Mouse (Mus musculus) embryonic facial prominence, embryonic 15.5 days (tissue): ENCODE measurements at regions not wholly inside any gene's neighbourhood (a gene's known extent, or its start where the extent isn't known, plus 50 kb on each side); places are given as distances from the start of the nearest gene placed in this dataset.

Experiments used
- ATAC-seq: fragments of 200-750 bp; cut with Nextera tagmentation; 2 replicates; pipeline ENCODE4 v1.8.0; 2017; ENCODE audit warnings: low read depth, moderate TSS enrichment; ENCODE audit not compliant: insufficient number of reproducible peaks, low FRiP score, low TSS enrichment
- H3K27ac ChIP-seq: fragments of 300-500 bp; sonication (generic); replicated peaks from 2 replicates; pipeline ENCODE4 v1.5.1; 2015; ENCODE audit warnings: mild to moderate bottlenecking, inconsistent platforms
- H3K27me3 ChIP-seq: fragments of 300-500 bp; sonication (generic); 2 replicates; pipeline ENCODE4 v1.6.1; 2015; ENCODE audit warnings: inconsistent platforms
- H3K36me3 ChIP-seq: fragments of 300-500 bp; sonication (generic); 2 replicates; pipeline ENCODE4 v1.6.1; 2015; ENCODE audit warnings: mild to moderate bottlenecking, inconsistent platforms
- H3K4me1 ChIP-seq: fragments of 300-500 bp; sonication (generic); 2 replicates; pipeline ENCODE4 v1.6.1; 2015; ENCODE audit warnings: inconsistent platforms
- H3K4me2 ChIP-seq: fragments of 300-500 bp; sonication (generic); replicated peaks from 2 replicates; pipeline ENCODE4 v1.6.1; 2015; ENCODE audit warnings: mild to moderate bottlenecking, inconsistent platforms
- H3K4me3 ChIP-seq: fragments of 300-500 bp; sonication (generic); replicated peaks from 2 replicates; pipeline ENCODE4 v1.5.1; 2015; ENCODE audit warnings: mild to moderate bottlenecking, inconsistent platforms
- H3K9ac ChIP-seq: fragments of 300-500 bp; sonication (generic); 2 replicates; pipeline ENCODE4 v1.6.1; 2015; ENCODE audit warnings: inconsistent platforms
- H3K9me3 ChIP-seq: fragments of 300-500 bp; sonication (generic); replicated peaks from 2 replicates; pipeline ENCODE4 v1.6.1; 2016; ENCODE audit warnings: inconsistent platforms
- WGBS: fragments of 180-500 bp; shearing (Covaris S2); methylation state at CpG from one replicate; pipeline ENCODE4 v1.1.7; 2015; 5-methylcytosine and 5-hydroxymethylcytosine counted together

DNA sequence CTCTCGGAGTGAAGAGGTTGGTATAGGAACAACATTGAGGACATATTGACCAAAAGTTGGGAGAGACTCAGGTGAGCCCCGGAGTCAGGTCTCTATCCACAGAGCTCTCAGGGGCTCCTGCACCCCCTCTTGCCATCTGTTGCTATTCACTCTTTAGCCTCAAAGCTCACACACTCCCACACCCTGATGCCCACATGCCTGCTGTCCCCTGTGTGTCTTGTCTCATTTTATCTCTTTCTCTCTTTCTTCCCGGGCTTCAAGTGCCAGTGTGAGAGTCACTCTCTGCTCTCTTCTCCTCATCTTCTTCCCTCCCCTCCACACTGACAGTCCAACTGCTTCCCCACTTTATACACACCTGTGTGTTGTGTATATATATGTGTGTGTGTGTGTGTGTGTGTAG lies 141.0 kb upstream of the Mdm1 start:
- Histone ChIP-seq H3K9ac (no peak overlapping the region), H3K4me3 (no peak overlapping the region), H3K36me3 (no peaks in the 10 kb centered on the region), H3K9me3 (no peaks in the 10 kb centered on the region), H3K27me3 (no peaks in the 10 kb centered on the region), H3K4me1 (peaks cover 12% of the 10 kb centered on the region; the same call in 1 of the 2 replicates), H3K27ac (no peak overlapping the region), H3K4me2 (no peak overlapping the region)
- ATAC-seq = no peak
- 74% methylated on average over 3 of the region's 3 CpGs for WGBS

DNA sequence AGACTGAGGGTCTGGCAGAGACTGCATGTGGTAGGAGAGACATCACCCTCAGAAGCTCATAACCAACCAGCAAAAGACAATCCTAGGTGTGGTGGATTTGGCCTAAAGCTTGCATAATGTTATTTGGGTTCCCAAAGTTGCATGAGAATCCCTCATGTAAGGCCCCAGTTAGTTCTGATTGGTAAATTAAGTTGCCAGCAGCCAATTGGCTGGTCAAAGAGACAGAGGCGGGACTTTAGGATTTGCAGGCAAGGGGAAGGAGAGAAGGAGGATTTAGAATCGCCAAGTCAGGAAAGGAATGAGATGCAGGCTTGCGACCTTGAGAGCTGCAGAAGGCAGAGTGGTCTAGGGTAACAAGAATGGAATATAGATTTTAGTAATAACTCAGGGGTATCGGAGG lies 140.1 kb upstream of the Mdm1 start:
- Histone ChIP-seq H3K36me3 (no peaks in the 10 kb centered on the region), H3K9ac (no peak overlapping the region), H3K27ac (no peak overlapping the region), H3K9me3 (no peaks in the 10 kb centered on the region), H3K4me3 (no peak overlapping the region), H3K4me2 (no peak overlapping the region), H3K4me1 (peaks cover 12% of the 10 kb centered on the region; the same call in 1 of the 2 replicates), H3K27me3 (no peaks in the 10 kb centered on the region)
- whole genome bisulfite sequencing = 35% methylated on average over 4 of the region's 4 CpGs
- no peak for ATAC-seq

DNA sequence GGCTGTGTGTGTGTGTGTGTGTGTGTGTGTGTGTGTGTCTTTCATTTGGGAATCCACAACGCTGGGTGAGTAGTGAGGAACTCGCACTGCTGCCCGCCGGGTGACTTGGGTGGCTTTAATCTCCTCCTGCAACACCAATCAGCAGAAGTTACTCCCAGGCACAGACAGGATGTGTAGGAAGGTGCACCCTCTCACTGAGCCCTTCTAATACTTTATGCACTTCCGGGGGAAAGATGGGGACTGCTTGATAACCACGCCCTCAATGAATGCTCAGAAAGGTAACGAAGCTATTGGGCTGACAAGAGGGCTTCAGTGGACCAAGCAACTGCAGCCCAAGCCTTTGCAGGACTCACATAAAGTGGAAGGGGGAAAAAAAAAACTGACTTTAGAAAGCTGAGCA lies 139.6 kb upstream of the Mdm1 start:
- Histone ChIP-seq H3K27ac (no peak overlapping the region), H3K4me2 (no peak overlapping the region), H3K9ac (no peak overlapping the region), H3K4me3 (no peak overlapping the region), H3K9me3 (no peaks in the 10 kb centered on the region), H3K4me1 (peaks cover 12% of the 10 kb centered on the region; the same call in 1 of the 2 replicates), H3K36me3 (no peaks in the 10 kb centered on the region), H3K27me3 (no peaks in the 10 kb centered on the region)
- no peak for ATAC-seq
- 68% methylated on average over 7 of the region's 7 CpGs for WGBS

DNA sequence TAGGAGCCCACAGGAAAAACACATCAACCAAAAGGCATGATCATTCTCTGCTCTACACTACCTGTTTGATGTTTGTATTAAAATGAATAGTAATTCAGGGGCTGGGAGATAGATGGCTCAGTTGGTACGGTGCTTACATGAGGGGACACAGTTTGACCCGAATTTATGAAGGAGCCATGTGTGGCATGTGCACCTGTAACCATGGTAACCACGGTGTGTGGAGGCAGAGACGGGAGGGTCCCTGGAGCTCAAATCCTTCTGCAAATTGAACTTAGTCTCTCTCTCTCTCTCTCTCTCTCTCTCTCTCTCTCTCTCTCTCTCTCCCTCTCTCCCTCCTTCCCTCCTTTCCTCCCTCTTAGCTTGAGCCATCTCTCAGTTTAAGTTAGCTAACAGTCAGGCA lies 139.1 kb upstream of the Mdm1 start:
- Histone ChIP-seq H3K4me1 (peaks cover 12% of the 10 kb centered on the region; the same call in 1 of the 2 replicates), H3K27me3 (no peaks in the 10 kb centered on the region), H3K36me3 (no peaks in the 10 kb centered on the region), H3K4me3 (no peak overlapping the region), H3K9me3 (no peaks in the 10 kb centered on the region), H3K9ac (no peak overlapping the region), H3K27ac (no peak overlapping the region), H3K4me2 (no peak overlapping the region)
- ATAC-seq = no peak
- 88% methylated on average over 4 of the region's 4 CpGs for WGBS

DNA sequence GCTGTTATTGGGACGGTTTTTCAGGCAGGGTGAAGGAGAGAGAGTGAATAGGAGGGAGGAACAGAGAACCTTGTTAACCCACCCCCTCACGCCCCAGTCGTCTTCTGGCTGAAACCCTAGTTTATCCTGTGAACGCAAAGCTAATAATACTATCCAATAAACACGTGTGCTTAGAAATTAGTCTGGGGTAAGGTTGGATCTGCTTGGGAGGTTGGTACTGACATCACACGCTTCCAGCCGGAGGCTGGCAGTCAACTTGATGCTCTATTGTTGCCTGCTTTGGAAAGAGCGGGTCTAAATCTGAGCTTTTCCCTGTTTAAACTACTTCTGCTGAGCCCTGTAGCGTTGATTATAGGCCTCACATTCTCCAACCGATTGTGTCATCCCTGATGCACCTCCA lies 138.4 kb upstream of the Mdm1 start:
- H3K27ac ChIP-seq = 0 out of 2 replicates have a peak overlapping the region, but pooled peaks have one; percentile 48
- no peak for ATAC-seq
- no peaks in the 10 kb centered on the region for H3K9me3 ChIP-seq
- H3K27me3 ChIP-seq = no peaks in the 10 kb centered on the region
- 65% methylated on average over 10 of the region's 10 CpGs for WGBS
- H3K36me3 ChIP-seq = no peaks in the 10 kb centered on the region
- no peak overlapping the region for H3K4me2 ChIP-seq
- H3K4me1 ChIP-seq = peaks cover 12% of the 10 kb centered on the region; the same call in 1 of the 2 replicates
- no peak overlapping the region for H3K9ac ChIP-seq
- no peak overlapping the region for H3K4me3 ChIP-seq

DNA sequence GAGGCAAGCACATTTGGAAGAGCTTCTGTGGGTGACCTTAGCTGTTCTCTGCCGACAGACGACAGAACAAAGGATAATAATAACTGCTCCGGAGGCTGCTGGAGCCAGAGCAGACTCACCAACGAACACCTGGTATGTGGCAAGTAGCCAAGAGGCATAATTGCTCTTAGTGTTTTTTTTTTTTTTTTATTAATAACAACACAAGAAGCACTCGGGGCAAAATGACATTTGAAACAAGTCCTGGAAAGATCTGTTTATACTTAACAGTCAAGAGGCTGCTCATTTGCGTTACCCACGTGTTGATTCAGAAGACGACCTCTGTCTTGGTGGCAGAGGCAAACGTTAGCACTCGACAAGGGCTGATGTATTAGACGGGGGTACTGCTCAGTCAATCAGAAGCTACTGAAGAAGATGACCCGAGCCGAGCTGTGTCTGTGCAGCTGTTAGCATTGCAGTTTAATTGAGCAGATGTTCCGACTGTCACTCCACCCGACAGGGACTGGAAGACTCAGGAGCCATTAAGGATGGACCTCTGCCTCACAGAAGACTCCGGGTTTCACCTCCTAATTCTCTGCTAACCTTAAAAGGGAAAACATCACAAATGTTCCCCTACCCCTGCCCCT lies 137.8 kb upstream of the Mdm1 start:
- Histone ChIP-seq H3K4me1 (peaks cover 12% of the 10 kb centered on the region; the same call in 1 of the 2 replicates), H3K4me2 (no peak overlapping the region), H3K9me3 (no peaks in the 10 kb centered on the region), H3K27ac (0 out of 2 replicates have a peak overlapping the region, but pooled peaks have one; percentile 48), H3K27me3 (no peaks in the 10 kb centered on the region), H3K9ac (no peak overlapping the region), H3K36me3 (no peaks in the 10 kb centered on the region), H3K4me3 (no peak overlapping the region)
- ATAC-seq = 0 out of 2 replicates have a peak, but pooled peaks have one; percentile 20
- WGBS = 26% methylated on average over 16 of the region's 16 CpGs

DNA sequence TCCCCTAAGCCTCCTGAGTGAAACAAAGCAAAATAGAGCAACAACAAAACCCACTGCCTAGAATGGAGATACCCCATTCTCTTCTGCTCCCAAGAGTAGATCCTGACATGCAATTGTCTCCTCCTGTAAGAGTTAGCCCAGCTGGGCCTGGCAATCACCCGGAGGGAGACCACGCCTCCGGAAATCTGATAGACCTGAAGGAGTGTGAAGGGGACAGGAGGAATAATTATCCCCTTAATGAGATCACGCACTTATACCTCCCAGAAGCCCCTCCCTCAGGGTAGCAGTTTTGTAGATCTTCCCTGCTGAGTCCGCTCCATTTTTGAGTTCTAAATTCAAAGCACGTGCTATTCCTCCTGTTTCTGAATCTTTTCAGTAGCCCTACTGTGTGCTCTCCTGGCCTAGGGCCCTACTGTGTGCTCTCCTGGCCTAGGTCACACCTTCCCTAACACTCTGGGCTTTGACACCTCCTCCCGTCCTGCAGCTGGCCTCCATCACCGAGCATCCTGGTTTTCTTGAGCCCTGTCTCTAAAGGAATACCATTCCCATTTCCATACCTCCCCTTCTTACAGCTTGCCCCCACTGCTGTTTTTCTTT lies 137.2 kb upstream of the Mdm1 start:
- Histone ChIP-seq H3K9me3 (no peaks in the 10 kb centered on the region), H3K4me3 (no peak overlapping the region), H3K4me2 (no peak overlapping the region), H3K4me1 (peaks cover 12% of the 10 kb centered on the region; the same call in 1 of the 2 replicates), H3K9ac (no peak overlapping the region), H3K27ac (0 out of 2 replicates have a peak overlapping the region, but pooled peaks have one; percentile 17), H3K36me3 (no peaks in the 10 kb centered on the region), H3K27me3 (no peaks in the 10 kb centered on the region)
- WGBS = 58% methylated on average over 8 of the region's 8 CpGs
- ATAC-seq = no peak

DNA sequence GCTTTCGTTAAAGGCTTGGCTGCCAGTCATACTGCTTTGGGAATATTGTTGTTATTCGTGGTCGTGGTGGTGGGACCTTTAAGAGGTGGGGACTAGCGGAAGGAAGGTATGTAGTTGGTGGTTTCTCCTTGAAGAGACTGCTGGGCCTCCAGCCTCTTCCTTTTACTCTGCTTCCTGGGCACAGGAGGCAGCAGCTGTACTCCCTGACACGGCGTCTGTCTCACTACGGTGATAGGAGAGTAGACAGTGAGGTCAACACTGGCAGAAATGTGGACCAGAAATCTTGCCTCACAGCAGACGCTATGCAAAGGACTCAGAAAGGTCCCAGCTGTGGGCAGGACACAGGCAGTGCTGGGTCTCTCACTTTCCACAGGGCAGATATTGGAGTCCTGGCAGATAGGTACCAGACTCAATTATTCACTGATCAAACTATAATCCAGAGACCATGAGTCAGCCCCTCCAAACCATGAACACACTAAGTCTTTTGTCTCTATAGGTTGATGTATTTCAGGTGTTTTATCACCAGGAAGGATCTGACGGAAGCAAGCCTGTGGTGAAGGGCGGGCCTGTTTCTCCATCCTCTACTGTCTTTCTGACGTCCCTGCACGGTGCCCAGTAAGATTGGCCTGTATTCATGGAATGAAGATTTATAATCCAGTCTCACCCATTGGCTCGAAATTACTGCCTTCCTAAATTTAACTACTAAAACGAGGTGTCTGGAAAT lies 134.6 kb upstream of the Mdm1 start:
- peaks cover 12% of the 10 kb centered on the region; the same call in 1 of the 2 replicates for H3K4me1 ChIP-seq
- H3K36me3 ChIP-seq = no peaks in the 10 kb centered on the region
- no peak overlapping the region for H3K4me2 ChIP-seq
- peaks cover 9% of the 10 kb centered on the region; the same call in 1 of the 2 replicates for H3K9me3 ChIP-seq
- WGBS = 72% methylated on average over 14 of the region's 14 CpGs
- no peak overlapping the region for H3K9ac ChIP-seq
- no peak overlapping the region for H3K4me3 ChIP-seq
- no peaks in the 10 kb centered on the region for H3K27me3 ChIP-seq
- no peak overlapping the region for H3K27ac ChIP-seq
- ATAC-seq = no peak

DNA sequence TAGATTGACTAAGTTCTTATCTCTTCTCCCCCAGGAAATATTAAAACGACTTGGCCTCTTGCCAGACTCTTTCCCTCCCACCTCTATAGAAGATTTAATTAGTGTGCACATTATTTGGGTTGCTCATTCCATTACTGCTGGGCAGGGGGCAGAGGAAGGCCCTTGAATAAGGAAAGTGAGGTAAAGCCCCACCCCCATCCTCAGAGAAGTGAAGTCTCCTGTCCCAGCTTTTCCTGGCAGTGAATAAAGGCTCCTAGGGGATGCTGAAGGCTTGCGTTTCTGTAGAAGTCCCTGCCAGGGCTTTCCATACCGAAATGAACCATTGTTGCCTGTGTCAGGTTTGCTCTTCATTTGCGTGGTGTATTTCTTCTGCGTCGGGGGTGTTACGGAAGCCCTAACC lies 133.8 kb upstream of the Mdm1 start:
- H3K4me2 ChIP-seq = no peak overlapping the region
- H3K27ac ChIP-seq = no peak overlapping the region
- H3K9me3 ChIP-seq = peaks cover 9% of the 10 kb centered on the region; the same call in 1 of the 2 replicates
- 85% methylated on average over 7 of the region's 7 CpGs for WGBS
- no peak overlapping the region for H3K4me3 ChIP-seq
- peaks cover 12% of the 10 kb centered on the region; the same call in 1 of the 2 replicates for H3K4me1 ChIP-seq
- no peak for ATAC-seq
- H3K36me3 ChIP-seq = no peaks in the 10 kb centered on the region
- H3K27me3 ChIP-seq = no peaks in the 10 kb centered on the region
- H3K9ac ChIP-seq = no peak overlapping the region

DNA sequence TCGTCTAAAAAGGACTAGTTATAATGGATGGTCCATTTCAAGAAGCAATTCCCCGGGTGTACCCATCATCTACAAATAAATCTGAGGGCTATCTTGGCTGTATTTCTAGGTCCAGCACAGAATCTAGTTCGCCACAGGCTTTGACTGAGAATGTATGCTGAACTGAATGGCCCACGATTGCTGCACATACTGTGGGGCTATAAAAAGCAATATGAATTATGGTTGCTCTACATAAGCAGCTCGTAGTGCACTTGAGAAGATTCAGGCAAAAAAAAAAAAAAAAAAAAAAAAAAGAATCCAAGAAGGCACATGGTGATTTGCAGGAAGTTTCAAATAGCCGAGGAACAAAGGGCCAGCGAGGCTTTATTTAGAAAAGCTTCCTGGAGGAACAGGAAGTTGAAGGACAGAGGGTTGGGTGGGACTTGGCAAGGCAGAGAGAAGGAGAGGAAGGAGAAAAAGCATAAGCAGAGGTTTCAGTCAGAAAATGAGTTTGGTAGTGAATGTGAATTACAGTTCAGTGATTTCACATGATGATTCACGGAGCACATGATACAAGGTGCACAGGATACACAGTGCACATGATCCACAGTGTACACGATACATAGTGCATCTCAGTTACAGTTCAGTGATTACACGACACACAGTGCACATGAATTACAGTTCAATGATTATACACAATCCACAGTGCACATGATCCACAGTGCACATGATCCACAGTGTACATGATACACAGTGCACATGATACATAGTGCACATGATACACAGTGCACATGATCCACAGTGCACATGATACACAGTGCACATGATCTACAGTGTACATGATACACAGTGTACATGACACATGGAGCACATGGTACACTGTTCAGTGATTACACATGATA lies 129.7 kb upstream of the Mdm1 start:
- ATAC-seq = no peak
- H3K9me3 ChIP-seq = peaks cover 9% of the 10 kb centered on the region; the same call in 1 of the 2 replicates
- no peaks in the 10 kb centered on the region for H3K36me3 ChIP-seq
- H3K9ac ChIP-seq = no peak overlapping the region
- H3K4me2 ChIP-seq = no peak overlapping the region
- H3K4me3 ChIP-seq = no peak overlapping the region
- no peak overlapping the region for H3K27ac ChIP-seq
- 78% methylated on average over 10 of the region's 10 CpGs for WGBS
- no peaks in the 10 kb centered on the region for H3K27me3 ChIP-seq
- H3K4me1 ChIP-seq = no peaks in the 10 kb centered on the region

DNA sequence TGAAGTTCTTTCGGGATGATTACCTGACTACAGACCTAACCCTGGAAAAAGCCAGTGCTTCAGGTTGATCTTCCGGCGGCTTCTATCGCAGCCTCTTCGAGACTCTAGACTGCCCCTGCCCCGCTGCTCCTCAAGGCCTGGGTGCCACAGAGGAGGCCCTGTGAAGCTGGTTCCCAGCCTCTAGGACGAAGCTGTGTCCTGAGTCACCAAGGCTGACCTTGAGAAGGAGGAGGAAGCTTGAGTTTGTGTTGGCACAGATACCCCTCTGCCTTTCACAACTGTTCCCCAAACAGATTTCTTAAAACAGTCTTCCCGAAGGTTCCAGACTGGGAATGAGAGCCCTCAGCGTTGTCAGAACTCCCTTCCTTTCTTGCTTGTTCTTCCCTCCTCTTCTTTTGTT lies 112.8 kb upstream of the Mdm1 start:
- H3K27me3 ChIP-seq = no peaks in the 10 kb centered on the region
- H3K4me3 ChIP-seq = no peak overlapping the region
- no peaks in the 10 kb centered on the region for H3K36me3 ChIP-seq
- no peak for ATAC-seq
- no peaks in the 10 kb centered on the region for H3K4me1 ChIP-seq
- H3K9me3 ChIP-seq = no peaks in the 10 kb centered on the region
- H3K4me2 ChIP-seq = no peak overlapping the region
- 82% methylated on average over 9 of the region's 9 CpGs for WGBS
- no peak overlapping the region for H3K9ac ChIP-seq
- H3K27ac ChIP-seq = no peak overlapping the region
